Mouse (Mus musculus) brain, embryonic 14.5 days (tissue): ENCODE results near the gene Slc38a7.

Experiments used
- CTCF ChIP-seq: fragments of 200-500 bp; IDR thresholded peaks from 2 replicates; pipeline ENCODE4 v1.5.1; 2012; ENCODE audit warnings: inconsistent platforms, mild to moderate bottlenecking, moderate library complexity, borderline replicate concordance; ENCODE audit not compliant: insufficient read depth, insufficient read length; ENCODE audit errors: extremely low read depth
- POLR2A ChIP-seq: fragments of 200-500 bp; IDR thresholded peaks from 2 replicates; pipeline ENCODE4 v1.6.1; 2012; ENCODE audit warnings: mild to moderate bottlenecking, inconsistent platforms, borderline replicate concordance; ENCODE audit not compliant: poor library complexity, insufficient read depth, insufficient read length, severe bottlenecking; ENCODE audit errors: extremely low read depth

GRCm38 (mm10) chr8:95817597-95817996 is 35.7 kb downstream of the Slc38a7 start:
- TF ChIP-seq POLR2A, result no peak
- TF ChIP-seq CTCF, result no peak
